Mouse (Mus musculus) mouse embryonic stem cell (cell line): ENCODE data around the gene Rufy4.
"Not testable (repeated sequence)": the region's sequence is repeated elsewhere in the genome, so short reads cannot be mapped to it uniquely, and the experiment has no call there.

Experiments
- in situ Hi-C, 2 experiments: fragments of 300-500 bp; cut with MboI; formaldehyde crosslinking; loops; 1 replicate in 1 of 2; 3 replicates in 1 of 2; pipeline ENCODE4 v1.14.3; 2019 to 2020; ENCODE audit warnings: low sequenced_read_pairs in 2 of 2, low pct_unique_long_range_greater_than_20kb in 1 of 2, mixed read lengths in 1 of 2; ENCODE audit not compliant: unreplicated experiment in 1 of 2

Rufy4 gene

DNA sequence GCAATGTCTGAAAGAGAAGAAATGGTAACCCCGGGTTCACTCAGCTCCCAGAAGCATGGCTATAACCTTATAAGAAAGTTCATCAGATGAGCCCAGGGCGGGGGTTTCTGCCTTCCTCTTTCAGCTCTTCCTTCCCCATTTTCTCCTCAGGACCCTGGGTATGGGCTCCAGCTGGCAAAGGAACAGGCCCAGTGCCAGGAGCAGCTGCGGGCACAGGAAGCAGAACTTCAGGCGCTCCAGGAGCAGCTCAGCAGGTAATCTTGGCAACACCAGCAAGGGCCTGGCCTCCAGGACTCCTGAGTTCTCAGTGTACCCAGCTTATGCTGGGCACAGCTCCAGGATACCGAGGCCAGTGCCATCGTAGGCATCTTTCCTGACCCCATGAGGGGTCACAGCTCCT, 8.6 kb downstream of the Rufy4 start:
- in situ Hi-C loops: no loop called here

DNA sequence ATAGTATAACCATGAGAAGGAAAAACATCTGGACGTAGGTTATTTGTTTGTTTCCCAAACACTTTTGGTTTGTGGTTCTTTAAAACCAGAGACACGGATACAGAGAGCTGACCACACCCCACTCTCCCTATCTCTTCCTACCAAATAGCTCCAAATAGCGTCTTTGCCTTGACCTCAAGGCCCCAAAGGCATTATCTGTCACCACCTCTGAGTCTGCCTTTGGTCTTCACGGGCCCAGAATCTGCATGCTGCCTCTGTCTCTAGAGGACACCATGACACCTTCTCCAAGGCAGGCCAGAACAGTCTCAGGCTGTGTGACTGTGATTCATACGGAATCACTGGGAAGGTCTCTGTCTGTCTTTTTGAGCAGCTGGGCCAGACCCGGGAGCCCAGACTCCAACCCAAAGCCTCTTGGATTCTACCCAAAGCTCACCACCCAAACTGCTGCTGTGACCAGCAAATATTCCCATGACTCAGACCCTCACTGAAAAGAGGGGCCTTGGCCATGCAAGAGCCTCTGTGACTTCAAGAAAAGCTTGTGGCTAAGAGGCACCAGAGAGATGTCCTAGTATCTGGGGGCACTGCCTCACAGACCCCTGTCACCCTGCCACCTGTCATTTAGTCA, 10.1 kb downstream of the Rufy4 start:
- in situ Hi-C loops: no loop called here

DNA sequence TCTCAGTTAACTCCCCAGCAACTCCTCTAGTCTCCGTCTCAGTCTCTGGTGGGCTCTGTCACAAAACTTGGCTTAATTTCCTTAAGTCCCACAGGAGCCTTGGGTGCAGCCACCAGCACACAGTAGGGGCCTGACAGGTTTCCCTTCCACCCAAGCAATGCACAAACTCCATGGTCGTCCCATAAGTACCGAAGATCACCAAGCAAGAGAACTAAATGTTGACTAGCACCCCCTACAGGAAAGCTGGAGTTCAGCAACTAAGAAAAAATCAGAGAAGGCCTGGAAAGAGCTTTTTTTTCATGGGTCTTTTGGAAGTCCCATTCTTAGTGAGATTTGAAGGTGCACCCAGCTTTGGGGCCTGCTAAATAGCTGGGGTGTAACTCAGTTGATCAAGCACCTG, 14.1 kb downstream of the Rufy4 start:
- in situ Hi-C loops: no loop called here

DNA sequence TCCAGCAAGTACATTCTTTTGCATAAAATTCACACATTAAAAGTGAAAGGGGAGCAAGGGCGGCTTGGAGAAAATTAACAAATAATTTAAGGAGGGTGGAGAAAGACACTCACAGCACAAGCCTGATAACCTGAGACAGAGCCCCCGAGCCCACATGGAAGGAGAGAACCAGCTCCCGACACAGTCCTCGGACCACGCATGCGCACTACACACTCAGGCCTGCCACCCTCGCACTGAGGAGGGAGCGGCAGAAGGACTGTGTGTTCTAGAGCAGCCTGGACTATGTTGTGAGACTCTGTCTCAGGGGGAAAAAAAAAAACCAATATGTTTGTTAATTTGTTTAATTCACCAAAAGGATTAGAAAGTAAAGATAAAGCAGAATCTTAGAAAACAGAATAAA, 16.4 kb downstream of the Rufy4 start:
- in situ Hi-C loops: no loop called here

DNA sequence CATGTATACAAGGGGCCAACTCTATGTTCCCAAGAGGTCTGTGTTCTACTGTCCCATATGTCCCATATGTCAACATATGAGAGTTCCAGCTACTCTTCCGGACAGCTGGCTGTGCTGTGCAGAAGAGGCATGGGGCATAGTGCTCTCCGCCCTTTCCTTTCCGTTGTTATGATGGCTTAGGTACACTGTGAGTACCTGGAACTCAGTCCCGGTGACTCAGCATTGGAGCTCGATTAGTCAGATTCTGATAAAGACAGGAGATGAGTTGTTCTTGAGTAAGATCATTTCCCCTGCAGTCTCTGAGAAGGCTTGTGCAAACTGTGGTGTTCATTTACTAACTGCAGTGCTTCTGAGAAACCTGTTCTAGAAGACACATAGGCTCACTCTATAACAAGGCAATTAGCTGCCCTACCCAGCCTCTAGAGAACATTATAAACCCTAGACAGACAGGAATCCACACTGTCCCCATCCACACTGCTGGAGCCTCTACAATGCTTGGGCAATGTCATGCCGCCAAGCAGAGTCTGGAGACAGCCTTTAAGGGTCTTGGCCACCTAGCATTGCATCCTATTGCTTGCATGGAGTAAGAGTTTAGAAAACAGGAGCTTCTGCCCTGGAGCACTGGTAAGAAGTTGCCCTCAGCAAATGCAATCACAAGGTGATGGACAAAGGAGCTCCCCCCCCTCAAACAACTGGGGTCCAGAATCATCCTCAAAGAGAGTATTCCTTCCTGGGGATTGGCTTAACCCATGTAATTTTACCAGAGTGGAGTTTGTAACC, 24.0 kb downstream of the Rufy4 start:
- in situ Hi-C loops: no loop called here

DNA sequence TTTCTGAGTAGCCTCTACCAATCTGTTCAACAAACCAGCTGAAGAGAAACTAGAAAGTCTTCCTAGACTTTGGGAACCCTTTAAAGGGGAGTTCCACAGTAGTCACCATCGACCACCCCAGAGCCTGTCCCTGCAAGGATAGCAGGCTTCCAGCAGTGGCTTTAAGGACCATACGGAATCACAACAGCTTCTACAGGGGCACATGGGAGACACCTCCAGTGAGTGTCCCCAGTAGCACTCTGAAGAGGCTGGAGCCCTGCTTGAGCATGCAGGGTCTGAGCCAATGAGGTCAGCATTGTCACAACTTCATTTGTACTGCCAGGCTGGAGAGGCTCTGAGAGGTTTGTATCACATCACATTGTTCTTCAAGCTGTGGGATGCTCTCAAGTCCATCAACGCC, 24.8 kb downstream of the Rufy4 start:
- in situ Hi-C loops: no loop called here

DNA sequence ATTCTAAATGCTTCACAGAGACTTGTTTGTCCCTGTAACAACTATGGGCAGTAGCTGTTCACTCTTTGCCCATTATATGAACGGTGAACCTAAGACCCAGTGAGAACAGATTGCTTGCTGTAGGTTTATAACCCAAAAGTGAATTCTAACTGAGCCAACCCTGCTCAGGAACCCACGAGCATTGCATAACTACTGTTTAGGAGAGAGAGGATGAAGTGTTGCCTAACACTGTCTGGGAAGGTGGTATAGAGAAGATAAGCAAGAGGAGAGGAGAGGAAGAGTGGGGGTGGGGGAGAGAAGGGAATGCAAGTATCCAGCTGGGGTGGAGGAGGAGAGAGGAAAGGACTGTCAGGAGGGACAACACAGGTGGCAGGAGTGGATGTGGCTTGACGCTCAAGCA, 25.8 kb downstream of the Rufy4 start:
- in situ Hi-C loops: no loop called here

DNA sequence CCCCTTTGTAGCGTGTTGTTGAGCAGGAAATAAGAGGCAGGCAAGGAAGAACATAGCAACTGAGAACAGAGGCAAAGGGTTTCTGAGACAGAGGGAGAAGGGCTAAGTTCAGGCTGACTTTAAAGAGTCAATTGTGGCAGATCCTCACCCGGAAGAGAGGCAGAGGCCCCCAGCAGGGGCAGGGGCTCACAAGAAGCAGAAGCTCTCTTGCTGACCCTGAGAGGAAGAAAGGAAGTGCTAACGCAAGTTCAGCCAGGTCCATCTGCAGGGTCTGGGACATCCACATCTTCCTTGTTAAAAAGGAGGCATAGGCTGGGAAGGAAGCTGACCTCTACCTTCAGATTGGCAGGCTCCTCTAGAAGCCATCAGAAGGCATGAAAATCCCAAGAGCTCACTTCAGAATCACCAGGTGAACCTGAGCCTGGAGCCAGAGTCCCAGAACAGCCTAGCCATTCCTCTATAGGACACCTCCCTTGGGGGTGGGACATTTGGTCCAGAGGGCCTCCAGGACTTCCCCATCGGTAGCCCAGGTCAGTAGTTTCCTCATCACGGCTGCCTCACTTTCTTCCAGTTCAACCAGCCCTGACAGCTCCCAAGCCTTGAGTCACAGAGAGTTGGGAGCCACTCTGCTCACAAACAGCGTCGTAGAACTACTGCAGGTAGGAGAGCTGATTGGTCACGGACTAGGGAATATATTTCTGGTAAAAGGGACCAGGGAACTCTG, 28.3 kb downstream of the Rufy4 start, which contains the start of gene Cxcr2:
Gene Cxcr2 (plus strand): TSS at position 529 of the 724 bp plus-strand sequence.
- in situ Hi-C loops: no loop called here

DNA sequence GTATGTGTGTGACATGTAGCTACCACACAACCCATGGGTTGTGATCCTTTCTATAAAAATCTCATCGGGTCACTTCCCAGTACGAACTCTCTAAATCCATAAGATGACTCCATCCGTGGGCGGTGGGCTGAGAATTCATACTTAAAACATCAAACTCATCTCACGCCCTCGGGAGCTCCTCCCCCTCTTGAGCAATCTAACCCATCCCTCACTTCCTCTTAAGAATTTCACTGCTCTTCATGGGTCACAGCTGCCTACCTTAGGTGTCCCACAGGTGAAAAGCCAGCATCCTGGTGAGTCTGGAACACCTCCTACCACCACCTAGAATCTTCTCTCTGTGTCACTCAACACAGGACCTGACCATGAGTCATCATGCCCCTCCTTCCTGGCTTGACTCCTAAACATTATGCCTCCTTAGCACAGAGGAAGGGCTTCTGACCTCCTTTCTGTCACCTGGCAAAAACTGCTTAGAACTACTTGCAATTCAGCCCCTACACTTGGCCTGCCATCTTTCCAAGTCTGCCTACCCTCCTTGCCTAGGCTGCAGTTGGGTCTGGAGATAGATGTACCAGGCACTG, 30.2 kb downstream of the Rufy4 start:
- in situ Hi-C loops: no loop called here

DNA sequence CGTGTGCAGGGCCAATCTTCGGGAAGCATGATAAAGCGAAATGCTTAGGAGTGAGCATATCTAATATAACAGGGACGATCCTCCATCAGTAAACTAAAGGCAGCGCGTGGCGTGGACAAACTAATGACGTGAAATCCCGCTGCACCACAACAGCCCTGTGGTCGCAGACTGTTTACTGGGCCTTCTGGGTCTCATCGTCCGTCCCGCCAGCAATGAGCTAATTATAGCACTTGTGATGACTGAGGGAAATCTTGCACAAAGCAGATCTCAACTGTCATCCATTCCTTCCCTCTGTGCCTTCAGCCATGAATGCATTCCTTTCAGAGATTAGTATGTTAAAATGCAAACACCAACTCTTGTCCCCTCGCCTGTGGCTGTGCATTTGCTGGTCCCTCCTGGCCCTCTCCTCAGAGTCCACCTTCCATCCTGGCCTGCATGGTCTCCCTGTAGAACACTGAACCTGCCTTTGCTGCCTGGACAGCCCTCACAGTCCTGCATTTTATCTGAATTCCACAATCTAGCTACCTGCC, 31.1 kb downstream of the Rufy4 start:
- in situ Hi-C loops: no loop called here

DNA sequence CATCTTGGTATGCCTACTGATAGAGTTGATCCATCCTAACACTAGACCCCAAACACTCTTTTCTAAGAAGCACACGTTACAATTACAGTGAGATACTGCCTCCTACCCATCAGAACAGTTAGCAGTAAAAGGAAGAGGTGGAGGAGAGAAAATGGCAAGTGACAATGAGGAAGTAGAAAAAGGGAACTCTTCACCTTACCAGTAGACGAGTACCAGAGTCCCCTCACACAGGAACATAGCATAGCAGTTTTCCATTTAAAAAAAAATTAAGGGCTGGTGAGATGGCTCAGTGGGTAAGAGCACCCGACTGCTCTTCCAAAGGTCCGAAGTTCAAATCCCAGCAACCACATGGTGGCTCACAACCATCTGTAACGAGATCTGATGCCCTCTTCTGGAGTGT, 34.3 kb downstream of the Rufy4 start:
- in situ Hi-C loops: not testable (repeated sequence)

DNA sequence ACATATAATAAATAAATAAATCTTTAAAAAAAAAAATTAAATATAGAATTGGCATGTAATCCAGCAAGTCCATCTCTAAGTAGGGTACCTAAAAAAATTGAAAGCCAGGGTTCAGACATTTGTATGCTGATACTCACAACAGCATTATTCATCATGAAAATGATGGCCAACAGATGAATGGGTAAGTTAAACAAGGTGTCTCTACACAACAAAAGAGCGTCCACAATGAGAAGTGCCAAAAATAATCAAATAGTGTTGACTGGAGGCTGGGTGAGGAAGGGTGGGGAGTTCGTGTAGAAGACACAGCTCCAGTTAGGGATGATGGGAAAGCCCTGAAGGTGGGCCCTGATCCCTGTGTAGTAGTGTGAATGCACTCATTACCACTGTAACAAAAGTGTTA, 34.7 kb downstream of the Rufy4 start:
- in situ Hi-C loops: no loop called here

DNA sequence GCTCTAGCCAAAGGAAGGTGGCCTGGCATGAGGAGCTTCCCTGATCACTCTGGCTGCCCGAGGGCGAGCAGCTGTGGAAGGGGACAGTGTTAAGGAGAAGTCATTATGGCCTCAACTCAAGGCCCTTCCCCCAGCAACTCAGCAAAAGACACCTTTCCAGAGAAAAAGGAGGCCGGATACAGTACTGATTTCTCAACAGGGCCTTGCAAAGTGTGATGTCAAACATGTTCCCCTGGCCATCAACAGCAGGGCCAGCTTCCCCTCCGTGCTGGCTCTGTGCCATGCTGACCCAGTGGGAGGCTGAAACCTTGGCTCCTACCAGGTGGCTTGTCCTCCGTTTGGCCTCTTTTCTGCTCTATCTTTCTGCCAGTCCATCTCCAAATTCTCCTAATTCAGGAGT, 41.8 kb downstream of the Rufy4 start:
- in situ Hi-C loops: no loop called here

DNA sequence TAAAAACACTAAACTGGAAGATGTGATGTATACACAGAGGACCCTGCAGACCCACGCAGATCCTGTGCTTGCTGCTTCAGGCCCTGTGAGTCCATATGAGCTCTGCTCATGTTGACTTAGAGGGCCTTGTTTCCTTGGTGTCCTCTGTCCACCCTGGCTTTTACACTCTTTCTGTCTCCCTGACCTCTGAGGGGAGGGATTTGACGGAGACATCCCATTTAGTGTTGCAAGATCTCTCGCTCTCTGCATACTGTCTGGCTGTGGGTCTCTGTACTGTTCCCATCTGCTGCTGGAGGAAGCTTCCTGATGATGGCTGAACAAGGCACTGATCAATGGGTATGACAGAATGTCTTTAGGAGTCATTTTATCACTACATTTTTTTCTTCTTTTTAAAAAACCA, 44.4 kb downstream of the Rufy4 start:
- in situ Hi-C loops: no loop called here

DNA sequence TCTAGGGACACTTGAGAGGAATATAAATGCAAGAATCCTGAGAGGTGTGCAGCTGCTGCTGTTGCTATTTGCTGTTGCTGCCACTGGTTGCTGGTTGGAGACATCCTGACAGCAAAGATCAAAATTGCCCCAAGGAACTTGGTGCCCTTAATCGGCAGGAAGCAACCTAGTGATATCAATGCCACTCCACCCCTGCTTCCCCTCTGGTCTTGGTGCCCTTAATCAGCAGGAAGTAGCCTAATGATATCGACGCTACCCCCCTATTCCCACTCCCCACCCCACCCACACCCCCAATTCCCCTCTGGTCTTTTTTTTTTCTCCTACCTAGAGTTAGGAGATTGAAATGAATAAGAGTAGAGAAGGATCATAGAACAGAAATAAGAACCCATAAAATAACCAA, 47.4 kb downstream of the Rufy4 start:
- in situ Hi-C loops: no loop called here

DNA sequence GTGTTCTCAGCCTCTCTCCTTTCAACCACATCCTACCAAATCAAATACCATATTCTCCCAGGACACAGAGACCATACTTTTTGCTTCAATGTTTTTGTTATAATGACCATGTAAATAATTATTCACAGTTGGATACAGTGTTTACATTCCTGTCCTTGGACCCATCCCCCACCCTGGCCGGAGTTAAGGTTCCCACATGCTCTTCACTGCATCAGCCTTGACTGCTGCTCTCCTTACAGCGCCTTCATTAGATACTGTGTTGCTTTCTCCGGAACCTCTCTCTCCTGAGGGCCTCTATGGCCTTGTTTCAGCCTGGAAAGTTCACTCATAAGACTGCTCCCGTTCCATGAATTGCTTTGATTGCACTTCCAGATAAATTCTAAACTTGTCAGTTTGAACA, 50.4 kb downstream of the Rufy4 start:
- in situ Hi-C loops: no loop called here

DNA sequence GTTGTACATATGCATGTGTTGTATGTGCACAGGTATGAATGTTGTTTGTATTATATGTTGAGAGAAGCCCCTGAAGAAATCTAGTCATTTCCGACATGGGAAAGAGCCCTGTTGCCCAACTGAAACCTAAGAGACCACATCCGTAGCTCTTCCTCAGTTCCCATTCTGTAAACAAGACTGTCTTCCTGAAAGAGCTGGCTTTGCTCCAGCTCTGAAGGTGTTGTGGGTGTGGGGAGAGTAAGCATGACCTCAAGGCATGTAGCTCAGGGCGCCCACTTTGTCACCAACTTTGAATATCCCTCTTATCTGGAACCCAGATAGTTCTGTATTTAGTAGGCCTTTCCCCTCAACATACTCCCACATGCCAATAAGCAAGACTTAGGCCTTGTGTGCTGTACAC, 53.3 kb downstream of the Rufy4 start:
- in situ Hi-C loops: no loop called here

DNA sequence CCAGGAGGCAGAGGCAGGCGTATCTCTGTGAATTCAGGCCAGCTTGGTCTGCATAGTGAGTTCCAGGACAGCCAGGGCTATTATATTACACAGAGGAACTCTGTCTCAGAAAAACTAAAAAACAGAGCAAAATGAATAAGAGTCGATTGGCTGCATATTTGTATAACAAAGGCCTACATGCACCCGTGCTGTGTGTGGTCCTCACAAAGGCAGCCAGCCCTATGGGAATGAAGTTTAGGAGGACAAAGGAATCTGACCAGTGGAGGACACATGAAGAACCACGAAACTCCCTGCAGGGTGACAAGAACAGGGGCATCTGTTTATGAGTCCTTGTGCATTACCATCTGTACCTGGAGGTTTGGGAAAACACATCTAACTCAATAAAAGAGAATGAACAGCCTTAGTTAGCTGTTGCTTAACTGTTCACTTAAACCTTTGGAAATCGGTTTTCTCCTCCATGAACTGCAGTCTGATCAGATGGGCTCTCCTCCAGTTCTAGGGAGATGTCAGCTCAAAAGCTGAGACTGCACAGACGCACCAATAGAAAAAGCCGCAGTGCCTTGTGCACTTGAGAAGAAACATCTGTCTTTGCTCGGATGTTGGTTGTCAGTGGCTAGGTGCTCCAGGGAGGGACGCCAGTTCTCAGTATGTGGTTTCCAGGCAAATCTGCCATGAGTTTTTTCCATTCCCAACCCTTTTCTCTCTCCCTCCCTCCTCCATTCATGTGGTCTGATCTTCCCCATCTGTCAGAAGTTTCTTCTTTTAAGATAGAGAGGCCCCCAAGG, 54.5 kb downstream of the Rufy4 start:
- in situ Hi-C loops: no loop called here
